Comparison of ENCODE assay signal across 8 mouse cellular contexts in the genomic region with DNA sequence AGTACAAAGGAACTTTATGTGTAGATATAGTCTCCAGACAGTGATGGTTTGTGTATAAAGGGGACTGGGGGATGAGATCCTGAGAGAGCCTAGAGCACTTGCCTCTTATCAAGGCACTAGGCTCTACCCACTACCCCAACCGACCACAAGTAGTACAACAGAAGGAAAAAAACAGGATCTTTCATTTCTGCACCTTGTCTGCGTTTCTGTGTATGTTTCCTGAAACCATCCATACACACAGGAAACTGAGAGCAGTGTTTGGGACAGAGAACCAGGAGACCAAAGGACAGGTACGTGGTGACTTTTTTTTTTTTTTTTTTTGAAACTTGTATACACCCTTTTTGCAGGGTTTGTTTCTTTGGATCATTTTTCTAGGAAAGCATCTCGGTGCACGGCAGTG. TPM values are rescaled to one million over a fixed set of nuclear protein-coding genes. Genes with fewer than 3 reads are reported as not detected.
DNase-seq lines count a peak whose midpoint lies in the region; ATAC-seq lines count a peak whose summit lies in the region.

No protein-coding gene starts in this region.

- DNase-seq in kidney, adult 18-20 months: no peak
- DNase-seq in induced T-regulatory cell, adult 2 months (ENCODE audit: low read depth): peak; percentile 45
- no peak for DNase-seq in frontal cortex, postnatal 14 days (ENCODE audit: low spot score in 2 of 2)
- no peak for DNase-seq in frontal cortex, postnatal 36 days (ENCODE audit: low spot score in 2 of 2)
- DNase-seq in cerebellum, adult 11 months: no peak

- H3K27ac ChIP-seq in kidney, embryonic 16.5 days (ENCODE audit: low read length): peak overlapping the region; percentile 56; the same call in 1 of the 2 replicates
- H3K27ac ChIP-seq in brown adipose tissue, adult 24 weeks (replicated peaks; ENCODE audit: low read depth, low read length): no peak overlapping the region
- no peak overlapping the region for H3K27ac ChIP-seq in neural tube, embryonic 12.5 days

- peak overlapping the region; percentile 86 for H3K4me3 ChIP-seq in kidney, embryonic 16.5 days (ENCODE audit: low read length)
- H3K4me3 ChIP-seq in brown adipose tissue, adult 24 weeks (ENCODE audit: insufficient read depth, low read depth, low read length): peak overlapping the region; percentile 83
- H3K4me3 ChIP-seq in neural tube, embryonic 12.5 days: peak overlapping the region; percentile 81

- no peaks in the 10 kb centered on the region for H3K36me3 ChIP-seq in kidney, embryonic 16.5 days (ENCODE audit: insufficient read depth, low read length)
- no peaks in the 10 kb centered on the region for H3K36me3 ChIP-seq in neural tube, embryonic 12.5 days

- H3K4me1 ChIP-seq in kidney, embryonic 16.5 days (ENCODE audit: insufficient read depth, low read length): peaks cover 11% of the 10 kb centered on the region
- no peaks in the 10 kb centered on the region for H3K4me1 ChIP-seq in brown adipose tissue, adult 24 weeks (ENCODE audit: control insufficient read depth, insufficient read depth, insufficient read length, low read length)
- H3K4me1 ChIP-seq in neural tube, embryonic 12.5 days: peaks cover 4% of the 10 kb centered on the region

- no peak for ATAC-seq in kidney, embryonic 16.5 days (ENCODE audit: low FRiP score, low TSS enrichment)
- no peak for ATAC-seq in neural tube, embryonic 12.5 days (ENCODE audit: low FRiP score, low read depth)

- no peaks in the 10 kb centered on the region for H3K9me3 ChIP-seq in kidney, embryonic 16.5 days (ENCODE audit: low read length)
- no peaks in the 10 kb centered on the region for H3K9me3 ChIP-seq in neural tube, embryonic 12.5 days

- peak overlapping the region; percentile 90 for H3K9ac ChIP-seq in kidney, embryonic 16.5 days (replicated peaks; ENCODE audit: low read length)
- H3K9ac ChIP-seq in neural tube, embryonic 12.5 days: peak overlapping the region; percentile 87

- no peaks in the 10 kb centered on the region for H3K27me3 ChIP-seq in kidney, embryonic 16.5 days (ENCODE audit: insufficient read depth, low read length)
- H3K27me3 ChIP-seq in neural tube, embryonic 12.5 days (replicated peaks): no peaks in the 10 kb centered on the region

- 13% methylated on average over 5 of the region's 5 CpGs for WGBS in kidney, embryonic 16.5 days
- 10% methylated on average over 5 of the region's 5 CpGs for WGBS in neural tube, embryonic 12.5 days

- H3K4me2 ChIP-seq in kidney, embryonic 16.5 days (replicated peaks; ENCODE audit: low read depth, low read length): peak overlapping the region; percentile 84
- H3K4me2 ChIP-seq in neural tube, embryonic 12.5 days (replicated peaks): peak overlapping the region; percentile 81

RNA-seq across cellular contexts. Expression of gene Eefsec, which starts 0.7 kb away (rescaled TPM):
- polyA plus RNA-seq in kidney, embryonic 16.5 days (2015; fragmentation: Nextera tagmentation; extraction: Ambion mirVana): 36.8 and 40.7 TPM in 2 replicates
- 3.5 and 4.5 TPM in 2 replicates for polyA plus RNA-seq in brown adipose tissue, adult 24 weeks (2012; ENCODE audit: insufficient read depth, insufficient read length, missing spikeins)
- 26.2 and 29.2 TPM in 2 replicates for polyA plus RNA-seq in neural tube, embryonic 12.5 days (2016; fragmentation: Nextera tagmentation; extraction: Ambion mirVana)

RNA-seq across cellular contexts. Expression of gene Ruvbl1, which starts 19.5 kb away (rescaled TPM):
- polyA plus RNA-seq in kidney, embryonic 16.5 days (2015; fragmentation: Nextera tagmentation; extraction: Ambion mirVana): 166 and 186 TPM in 2 replicates
- 11.5 and 16.4 TPM in 2 replicates for polyA plus RNA-seq in brown adipose tissue, adult 24 weeks (2012; ENCODE audit: insufficient read depth, insufficient read length, missing spikeins)
- polyA plus RNA-seq in neural tube, embryonic 12.5 days (2016; fragmentation: Nextera tagmentation; extraction: Ambion mirVana): 112 and 115 TPM in 2 replicates
